Mouse (Mus musculus): ENCODE measurements around the gene Gm20388.

Gm20388 gene

GRCm38 (mm10) chr8:122187271-122187670 is 2276.6 kb downstream of the Gm20388 start:
- no peak for DNase-seq (ENCODE audit: low read depth, low spot score)

GRCm38 (mm10) chr8:122190349-122191053 is 2279.9 kb downstream of the Gm20388 start:
- DNase-seq (ENCODE audit: low read depth, low spot score) = no peak

- no peak for DNase-seq (ENCODE audit: low read depth, low spot score)
Measured at GRCm38 (mm10) chr8:122191054-122191376, 2280.4 kb downstream of the Gm20388 start.

- no peak for DNase-seq (ENCODE audit: low read depth, low spot score)
Measured at GRCm38 (mm10) chr8:122192771-122193170, 2282.1 kb downstream of the Gm20388 start.

- no peak for DNase-seq (ENCODE audit: low read depth, low spot score)
Measured at GRCm38 (mm10) chr8:122193521-122193920, 2282.9 kb downstream of the Gm20388 start.

- DNase-seq (ENCODE audit: low read depth, low spot score) = no peak
Measured at GRCm38 (mm10) chr8:122194396-122194795, 2283.8 kb downstream of the Gm20388 start.

- DNase-seq (ENCODE audit: low read depth, low spot score) = no peak
Measured at GRCm38 (mm10) chr8:122197342-122197741, 2286.7 kb downstream of the Gm20388 start.

- no peak for DNase-seq (ENCODE audit: low read depth, low spot score)
Measured at GRCm38 (mm10) chr8:122198378-122199025, 2287.9 kb downstream of the Gm20388 start.

GRCm38 (mm10) chr8:122199191-122199590 is 2288.6 kb downstream of the Gm20388 start:
- DNase-seq (ENCODE audit: low read depth, low spot score) = no peak

- DNase-seq (ENCODE audit: low read depth, low spot score) = no peak
Measured at GRCm38 (mm10) chr8:122199841-122200240, 2289.2 kb downstream of the Gm20388 start.

- DNase-seq (ENCODE audit: low read depth, low spot score) = no peak
Measured at GRCm38 (mm10) chr8:122211591-122211990, 2300.9 kb downstream of the Gm20388 start.

- no peak for DNase-seq (ENCODE audit: low read depth, low spot score)
Measured at GRCm38 (mm10) chr8:122215630-122216029, 2305.0 kb downstream of the Gm20388 start.

- DNase-seq (ENCODE audit: low read depth, low spot score) = no peak
Measured at GRCm38 (mm10) chr8:122216433-122216832, 2305.8 kb downstream of the Gm20388 start.

GRCm38 (mm10) chr8:122217456-122218177 is 2307.0 kb downstream of the Gm20388 start:
- no peak for DNase-seq (ENCODE audit: low read depth, low spot score)

- DNase-seq (ENCODE audit: low read depth, low spot score) = no peak
Measured at GRCm38 (mm10) chr8:122223976-122224649, 2313.5 kb downstream of the Gm20388 start.

- DNase-seq (ENCODE audit: low read depth, low spot score) = no peak
Measured at GRCm38 (mm10) chr8:122224650-122225022, 2314.0 kb downstream of the Gm20388 start.

GRCm38 (mm10) chr8:122225446-122225845 is 2314.8 kb downstream of the Gm20388 start:
- DNase-seq (ENCODE audit: low read depth, low spot score) = no peak

- DNase-seq (ENCODE audit: low read depth, low spot score) = no peak
Measured at GRCm38 (mm10) chr8:122227345-122227744, 2316.7 kb downstream of the Gm20388 start.

- no peak for DNase-seq (ENCODE audit: low read depth, low spot score)
Measured at GRCm38 (mm10) chr8:122228792-122229575, 2318.3 kb downstream of the Gm20388 start.

GRCm38 (mm10) chr8:122229819-122230711 is 2319.4 kb downstream of the Gm20388 start:
- no peak for DNase-seq (ENCODE audit: low read depth, low spot score)

Data from CD4-positive helper T cell, adult 2 months (primary cell).